Mouse (Mus musculus): ENCODE measurements around the gene Samd4b. TPM values are rescaled to one million over a fixed set of nuclear protein-coding genes. Genes with fewer than 3 reads are reported as not detected.

Samd4b gene
- polyA plus RNA-seq, 1 experiment from 2014 or later: 34.9 TPM

DNA sequence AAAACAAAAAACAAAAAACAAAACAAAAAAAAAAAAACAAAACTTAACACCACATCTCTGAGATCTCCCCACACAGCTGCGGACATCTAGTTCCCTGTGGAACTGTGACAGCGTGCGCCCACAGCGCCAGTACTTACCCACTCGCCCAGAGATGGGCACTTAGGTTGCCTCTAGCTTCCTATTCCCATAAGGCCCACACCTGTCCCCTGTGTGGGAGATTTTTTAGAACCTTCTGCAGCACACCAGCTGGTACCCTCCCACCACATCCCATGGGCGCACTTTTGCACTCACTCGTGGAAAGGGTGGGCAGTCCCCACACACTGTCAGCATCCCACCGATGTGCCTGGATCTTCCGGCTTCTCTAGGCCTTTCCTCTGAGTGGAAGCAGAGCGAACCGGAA lies 115.1 kb downstream of the Samd4b start:
- 84% methylated on average over 11 of the region's 11 CpGs for WGBS
- no peak overlapping the region for H3K4me2 ChIP-seq (replicated peaks; ENCODE audit: low read depth, low read length)

DNA sequence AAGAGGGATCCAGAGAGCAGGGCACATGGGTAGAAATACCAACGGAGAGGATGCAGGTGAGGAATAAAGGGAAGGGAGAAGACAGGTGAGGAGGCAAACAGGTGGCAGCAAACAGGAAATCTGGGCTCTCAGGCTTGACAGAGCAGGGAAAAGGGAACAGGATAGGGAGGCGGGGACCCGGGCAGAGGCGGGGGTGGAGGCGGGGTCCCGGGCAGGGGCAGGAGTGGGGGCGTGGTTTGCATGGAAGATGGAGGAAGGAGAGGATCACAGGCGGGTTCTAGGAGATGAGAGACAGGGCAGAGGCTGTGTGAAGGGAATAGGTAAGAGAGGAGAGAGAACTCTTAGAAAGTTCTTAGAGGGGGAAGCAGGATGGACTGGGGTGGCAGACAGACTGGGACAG lies 119.1 kb downstream of the Samd4b start:
- Histone ChIP-seq H3K4me1 (ENCODE audit: control insufficient read depth, insufficient read depth, low read length) (no peaks in the 10 kb centered on the region), H3K9ac (ENCODE audit: low read depth, low read length) (no peak overlapping the region), H3K27me3 (ENCODE audit: control insufficient read depth, insufficient read depth, low read length) (no peaks in the 10 kb centered on the region), H3K27ac (ENCODE audit: low read depth, low read length) (no peak overlapping the region), H3K4me2 (replicated peaks; ENCODE audit: low read depth, low read length) (no peak overlapping the region), H3K4me3 (ENCODE audit: low read length) (no peak overlapping the region), H3K9me3 (ENCODE audit: control insufficient read depth, low read length) (no peaks in the 10 kb centered on the region), H3K36me3 (ENCODE audit: control insufficient read depth, insufficient read depth, low read length) (no peaks in the 10 kb centered on the region)
- peak; percentile 62; the same call in 1 of the 2 replicates for ATAC-seq (ENCODE audit: low FRiP score, low TSS enrichment)
- 9% methylated on average over 8 of the region's 8 CpGs for WGBS

More for the DNA sequence above, 115.1 kb downstream of the Samd4b start:
- no peak for ATAC-seq (ENCODE audit: low FRiP score, low TSS enrichment)
- no peak overlapping the region for H3K27ac ChIP-seq (ENCODE audit: low read depth, low read length)
- H3K4me3 ChIP-seq (ENCODE audit: low read length): no peak overlapping the region
- H3K9ac ChIP-seq (ENCODE audit: low read depth, low read length): no peak overlapping the region
- H3K27me3 ChIP-seq (ENCODE audit: control insufficient read depth, insufficient read depth, low read length): 0 out of 2 replicates have a peak, but pooled peaks cover 3% of the 10 kb centered on the region
- 0 out of 2 replicates have a peak, but pooled peaks cover under 1% of the 10 kb centered on the region for H3K4me1 ChIP-seq (ENCODE audit: control insufficient read depth, insufficient read depth, low read length)
- H3K36me3 ChIP-seq (ENCODE audit: control insufficient read depth, insufficient read depth, low read length): no peaks in the 10 kb centered on the region
- no peaks in the 10 kb centered on the region for H3K9me3 ChIP-seq (ENCODE audit: control insufficient read depth, low read length)

DNA sequence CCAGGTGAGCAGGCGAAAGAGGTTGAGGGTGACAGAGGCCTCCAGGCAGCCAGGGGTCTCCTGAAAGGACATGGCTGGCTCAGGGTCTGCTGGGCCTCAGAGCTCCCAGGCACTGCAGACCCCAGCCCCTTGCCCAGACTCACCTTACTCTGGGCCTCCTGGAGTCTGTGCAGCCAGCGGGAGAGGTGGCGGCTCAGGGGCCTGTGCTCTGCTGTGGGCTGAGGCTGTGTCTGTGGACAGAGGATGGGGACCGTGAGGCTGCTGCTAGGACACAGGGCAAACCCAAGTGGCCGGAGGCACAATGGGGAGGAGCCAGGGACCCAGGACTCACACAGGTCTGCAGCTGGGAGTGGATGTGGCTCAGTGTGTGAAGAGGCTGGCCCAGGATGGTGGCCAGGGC lies 120.6 kb downstream of the Samd4b start:
- H3K4me3 ChIP-seq (ENCODE audit: low read length): no peak overlapping the region
- peak; percentile 43; the same call in 1 of the 2 replicates for ATAC-seq (ENCODE audit: low FRiP score, low TSS enrichment)
- no peaks in the 10 kb centered on the region for H3K27me3 ChIP-seq (ENCODE audit: control insufficient read depth, insufficient read depth, low read length)
- no peaks in the 10 kb centered on the region for H3K4me1 ChIP-seq (ENCODE audit: control insufficient read depth, insufficient read depth, low read length)
- H3K36me3 ChIP-seq (ENCODE audit: control insufficient read depth, insufficient read depth, low read length): no peaks in the 10 kb centered on the region
- no peak overlapping the region for H3K4me2 ChIP-seq (replicated peaks; ENCODE audit: low read depth, low read length)
- WGBS: 85% methylated on average over 5 of the region's 5 CpGs
- H3K9me3 ChIP-seq (ENCODE audit: control insufficient read depth, low read length): no peaks in the 10 kb centered on the region
- no peak overlapping the region for H3K27ac ChIP-seq (ENCODE audit: low read depth, low read length)
- H3K9ac ChIP-seq (ENCODE audit: low read depth, low read length): no peak overlapping the region

DNA sequence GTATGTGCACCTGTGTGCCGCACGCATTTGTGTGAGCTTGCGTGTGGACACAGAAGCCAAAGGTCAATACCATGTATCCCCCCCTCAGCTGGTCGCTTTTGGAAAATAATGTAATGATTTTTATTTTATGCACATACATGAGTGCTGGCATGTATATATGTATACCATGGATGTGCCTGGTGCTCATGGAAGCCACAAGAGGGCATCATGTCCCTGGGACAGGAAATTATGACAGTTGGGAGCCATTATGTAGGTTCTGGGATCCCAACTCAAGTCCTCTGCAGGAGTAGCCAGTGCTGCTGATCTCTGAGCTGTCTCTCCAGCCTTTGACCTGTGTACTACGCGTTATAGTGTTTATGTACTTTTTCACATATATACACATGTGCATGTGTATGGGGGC lies 121.8 kb downstream of the Samd4b start:
- 88% methylated on average over 6 of the region's 6 CpGs for WGBS
- Histone ChIP-seq H3K27ac (ENCODE audit: low read depth, low read length) (no peak overlapping the region), H3K27me3 (ENCODE audit: control insufficient read depth, insufficient read depth, low read length) (no peaks in the 10 kb centered on the region), H3K9ac (ENCODE audit: low read depth, low read length) (no peak overlapping the region), H3K4me3 (ENCODE audit: low read length) (no peak overlapping the region), H3K4me2 (replicated peaks; ENCODE audit: low read depth, low read length) (no peak overlapping the region), H3K9me3 (ENCODE audit: control insufficient read depth, low read length) (no peaks in the 10 kb centered on the region), H3K36me3 (ENCODE audit: control insufficient read depth, insufficient read depth, low read length) (no peaks in the 10 kb centered on the region), H3K4me1 (ENCODE audit: control insufficient read depth, insufficient read depth, low read length) (no peaks in the 10 kb centered on the region)
- ATAC-seq (ENCODE audit: low FRiP score, low TSS enrichment): no peak

DNA sequence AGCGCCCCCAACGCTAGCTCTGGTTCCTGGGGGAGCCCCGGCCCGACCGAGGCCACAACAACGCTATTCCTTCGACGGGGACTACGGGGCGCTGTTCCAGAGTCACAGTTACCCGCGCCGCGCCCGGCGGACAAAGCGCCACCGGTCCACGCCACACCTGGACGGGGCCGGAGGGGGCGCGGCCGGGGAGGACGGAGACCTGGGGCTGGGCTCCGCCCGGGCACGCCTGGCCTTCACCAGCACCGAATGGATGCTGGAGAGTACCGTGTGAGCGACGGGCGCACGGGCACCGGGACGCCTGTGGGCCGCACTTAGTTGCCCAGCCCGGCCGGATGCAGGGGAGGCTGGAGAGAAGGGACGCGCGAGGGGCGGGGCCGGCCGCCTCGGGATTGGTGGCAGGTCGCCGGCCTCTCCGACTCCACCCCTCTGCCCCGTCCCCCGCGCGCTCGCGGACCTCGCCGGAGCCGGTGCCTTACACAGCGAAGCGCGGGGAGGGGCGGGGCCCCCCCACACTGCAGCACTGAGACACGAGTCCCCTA lies 130.7 kb downstream of the Samd4b start:
- WGBS: 1% methylated on average over 44 of the region's 63 CpGs
- H3K27ac ChIP-seq (ENCODE audit: low read depth, low read length): no peak overlapping the region
- peak overlapping the region; percentile 55 for H3K4me3 ChIP-seq (ENCODE audit: low read length)

DNA sequence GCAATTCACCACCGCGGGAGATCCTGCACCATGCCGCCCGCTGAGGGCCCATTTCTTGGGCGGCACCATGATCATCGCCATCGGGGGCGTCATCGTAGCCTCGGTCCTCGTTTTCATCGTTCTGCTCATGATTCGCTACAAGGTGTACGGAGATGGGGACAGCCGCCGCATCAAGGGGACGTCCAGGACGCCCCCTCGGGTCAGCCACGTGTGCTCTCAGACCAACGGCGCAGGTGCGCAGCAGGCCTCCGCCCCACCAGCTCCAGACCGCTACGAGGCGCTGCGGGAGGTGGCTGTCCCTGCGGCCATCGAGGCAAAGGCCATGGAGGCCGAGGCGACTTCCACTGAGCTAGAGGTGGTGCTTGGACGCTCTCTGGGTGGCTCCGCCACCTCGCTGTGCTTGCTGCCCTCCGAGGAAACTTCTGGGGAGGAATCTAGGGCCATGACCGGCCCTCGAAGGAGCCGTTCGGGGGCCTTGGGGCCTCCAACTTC lies 131.2 kb downstream of the Samd4b start:
- H3K9ac ChIP-seq (ENCODE audit: low read depth, low read length): peak overlapping the region; percentile 74
- peak overlapping the region; percentile 55 for H3K4me3 ChIP-seq (ENCODE audit: low read length)
- no peaks in the 10 kb centered on the region for H3K36me3 ChIP-seq (ENCODE audit: control insufficient read depth, insufficient read depth, low read length)
- 0 out of 2 replicates have a peak, but pooled peaks cover 8% of the 10 kb centered on the region for H3K4me1 ChIP-seq (ENCODE audit: control insufficient read depth, insufficient read depth, low read length)
- no peak overlapping the region for H3K27ac ChIP-seq (ENCODE audit: low read depth, low read length)
- ATAC-seq (ENCODE audit: low FRiP score, low TSS enrichment): peak; percentile 7; the same call in 1 of the 2 replicates
- peak overlapping the region; percentile 88 for H3K4me2 ChIP-seq (replicated peaks; ENCODE audit: low read depth, low read length)
- H3K9me3 ChIP-seq (ENCODE audit: control insufficient read depth, low read length): no peaks in the 10 kb centered on the region
- peaks cover 3% of the 10 kb centered on the region; the same call in 1 of the 2 replicates for H3K27me3 ChIP-seq (ENCODE audit: control insufficient read depth, insufficient read depth, low read length)
- WGBS: 19% methylated on average over 40 of the region's 40 CpGs

More for the DNA sequence above, 130.7 kb downstream of the Samd4b start:
- peak overlapping the region; percentile 88 for H3K4me2 ChIP-seq (replicated peaks; ENCODE audit: low read depth, low read length)
- H3K36me3 ChIP-seq (ENCODE audit: control insufficient read depth, insufficient read depth, low read length): no peaks in the 10 kb centered on the region
- peak; percentile 86 for ATAC-seq (ENCODE audit: low FRiP score, low TSS enrichment)
- H3K4me1 ChIP-seq (ENCODE audit: control insufficient read depth, insufficient read depth, low read length): 0 out of 2 replicates have a peak, but pooled peaks cover 8% of the 10 kb centered on the region
- H3K9me3 ChIP-seq (ENCODE audit: control insufficient read depth, low read length): no peaks in the 10 kb centered on the region
- peaks cover 3% of the 10 kb centered on the region; the same call in 1 of the 2 replicates for H3K27me3 ChIP-seq (ENCODE audit: control insufficient read depth, insufficient read depth, low read length)
- H3K9ac ChIP-seq (ENCODE audit: low read depth, low read length): peak overlapping the region; percentile 74

DNA sequence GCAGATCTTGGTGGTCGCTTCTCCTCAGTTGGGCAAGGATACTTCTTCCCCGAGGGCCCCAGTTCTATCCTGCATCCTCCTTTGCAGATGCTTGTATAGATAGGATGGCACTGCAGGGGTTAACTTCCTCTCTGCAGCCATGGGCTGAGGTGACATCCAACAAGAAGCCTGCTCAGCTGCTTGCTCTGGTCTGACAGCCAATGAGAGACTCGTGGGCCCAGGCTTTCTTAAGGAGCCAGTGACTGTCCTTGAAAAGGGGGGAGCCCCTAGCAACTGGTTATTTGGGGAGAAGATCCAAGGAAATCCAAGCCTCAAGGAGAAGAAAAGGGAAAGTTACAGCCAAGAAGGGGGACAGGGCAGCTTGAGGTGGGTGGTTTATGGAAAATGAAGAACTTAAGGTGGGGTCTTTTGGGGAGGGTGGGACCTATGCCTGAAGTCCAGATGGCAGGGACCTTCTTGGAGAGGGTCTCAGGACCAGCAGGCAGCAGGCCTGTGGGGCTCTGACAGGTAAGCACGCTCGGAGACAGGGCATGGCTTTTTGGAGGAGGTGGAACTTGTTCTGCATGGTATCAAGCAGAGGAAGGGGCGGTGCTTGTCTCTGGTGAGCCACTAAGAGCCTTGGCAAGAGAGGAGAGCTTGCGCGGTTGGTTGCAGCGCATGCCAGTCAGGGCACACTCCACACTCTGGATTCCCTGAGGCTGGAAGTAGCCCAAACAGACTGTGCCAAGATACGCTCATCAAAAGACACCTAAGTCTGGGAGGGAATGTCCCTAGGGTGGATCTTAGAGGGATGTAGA lies 133.3 kb downstream of the Samd4b start:
- WGBS: 67% methylated on average over 10 of the region's 10 CpGs
- H3K4me1 ChIP-seq (ENCODE audit: control insufficient read depth, insufficient read depth, low read length): 0 out of 2 replicates have a peak, but pooled peaks cover 8% of the 10 kb centered on the region
- H3K9ac ChIP-seq (ENCODE audit: low read depth, low read length): no peak overlapping the region
- H3K36me3 ChIP-seq (ENCODE audit: control insufficient read depth, insufficient read depth, low read length): peaks cover 13% of the 10 kb centered on the region
- H3K27ac ChIP-seq (ENCODE audit: low read depth, low read length): no peak overlapping the region
- no peaks in the 10 kb centered on the region for H3K9me3 ChIP-seq (ENCODE audit: control insufficient read depth, low read length)
- peak; percentile 46; the same call in 1 of the 2 replicates for ATAC-seq (ENCODE audit: low FRiP score, low TSS enrichment)
- H3K4me3 ChIP-seq (ENCODE audit: low read length): no peak overlapping the region
- H3K4me2 ChIP-seq (replicated peaks; ENCODE audit: low read depth, low read length): no peak overlapping the region
- peaks cover 3% of the 10 kb centered on the region; the same call in 1 of the 2 replicates for H3K27me3 ChIP-seq (ENCODE audit: control insufficient read depth, insufficient read depth, low read length)

DNA sequence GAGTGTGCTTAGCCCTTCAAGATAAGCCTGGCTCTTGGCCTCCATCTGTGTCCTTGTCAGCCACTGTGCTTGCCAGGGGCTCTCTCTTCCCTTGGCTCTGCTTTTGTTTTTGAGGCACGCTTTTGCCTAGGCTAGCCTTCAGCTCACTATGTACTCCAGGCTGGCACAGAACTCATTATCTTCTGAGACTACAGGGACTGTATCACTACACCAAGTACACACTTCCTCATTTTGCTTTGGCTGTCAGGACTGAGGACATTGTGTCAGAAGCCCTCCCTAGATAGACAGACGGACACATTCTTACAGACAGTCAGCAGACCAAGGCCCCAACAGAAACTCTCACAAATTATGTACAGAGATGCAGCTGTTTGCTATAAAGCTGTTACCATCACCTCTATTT lies 135.2 kb downstream of the Samd4b start:
- H3K4me2 ChIP-seq (replicated peaks; ENCODE audit: low read depth, low read length): no peak overlapping the region
- no peaks in the 10 kb centered on the region for H3K9me3 ChIP-seq (ENCODE audit: control insufficient read depth, low read length)
- H3K4me1 ChIP-seq (ENCODE audit: control insufficient read depth, insufficient read depth, low read length): 0 out of 2 replicates have a peak, but pooled peaks cover 5% of the 10 kb centered on the region
- no peak for ATAC-seq (ENCODE audit: low FRiP score, low TSS enrichment)
- peaks cover 3% of the 10 kb centered on the region; the same call in 1 of the 2 replicates for H3K27me3 ChIP-seq (ENCODE audit: control insufficient read depth, insufficient read depth, low read length)
- no peak overlapping the region for H3K9ac ChIP-seq (ENCODE audit: low read depth, low read length)
- WGBS: 92% methylated on average over 2 of the region's 2 CpGs
- H3K27ac ChIP-seq (ENCODE audit: low read depth, low read length): no peak overlapping the region
- no peak overlapping the region for H3K4me3 ChIP-seq (ENCODE audit: low read length)
- H3K36me3 ChIP-seq (ENCODE audit: control insufficient read depth, insufficient read depth, low read length): peaks cover 28% of the 10 kb centered on the region

DNA sequence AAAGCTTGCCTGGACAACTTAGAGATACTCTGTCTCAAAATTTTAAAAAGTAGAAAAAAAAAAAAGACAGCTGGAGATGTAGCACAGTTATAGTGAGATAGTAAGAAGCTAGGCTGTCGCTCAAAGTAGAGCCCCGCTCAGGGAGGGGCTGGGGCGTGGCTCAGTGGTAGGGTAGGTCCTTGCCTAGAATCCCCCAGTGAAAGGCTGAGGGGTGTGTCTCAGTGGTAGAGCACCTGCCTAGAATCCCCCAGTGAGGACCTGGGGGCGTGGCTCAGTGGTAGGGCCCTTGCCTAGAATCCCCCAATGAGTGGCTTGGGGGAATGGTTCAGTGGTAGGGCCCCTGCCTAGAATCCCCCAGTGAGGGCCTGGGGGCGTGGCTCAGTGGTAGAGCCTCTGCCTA lies 137.6 kb downstream of the Samd4b start:
- H3K9me3 ChIP-seq (ENCODE audit: control insufficient read depth, low read length): no peaks in the 10 kb centered on the region
- peaks cover 28% of the 10 kb centered on the region for H3K36me3 ChIP-seq (ENCODE audit: control insufficient read depth, insufficient read depth, low read length)
- 0 out of 2 replicates have a peak, but pooled peaks cover 2% of the 10 kb centered on the region for H3K4me1 ChIP-seq (ENCODE audit: control insufficient read depth, insufficient read depth, low read length)
- no peaks in the 10 kb centered on the region for H3K27me3 ChIP-seq (ENCODE audit: control insufficient read depth, insufficient read depth, low read length)
- H3K4me3 ChIP-seq (ENCODE audit: low read length): no peak overlapping the region
- ATAC-seq (ENCODE audit: low FRiP score, low TSS enrichment): no peak
- no peak overlapping the region for H3K27ac ChIP-seq (ENCODE audit: low read depth, low read length)
- no peak overlapping the region for H3K9ac ChIP-seq (ENCODE audit: low read depth, low read length)
- no peak overlapping the region for H3K4me2 ChIP-seq (replicated peaks; ENCODE audit: low read depth, low read length)
- WGBS: 91% methylated on average over 5 of the region's 5 CpGs
